Mouse (Mus musculus) stomach, embryonic 15.5 days (tissue): ENCODE results near the gene Ang2. TPM values are rescaled to one million over a fixed set of nuclear protein-coding genes. Genes with fewer than 3 reads are reported as not detected.

Source experiments
- ATAC-seq: fragments of 200-750 bp; cut with Nextera tagmentation; 2 replicates; pipeline ENCODE4 v1.8.0; 2017; ENCODE audit warnings: low read depth, moderate number of reproducible peaks, moderate TSS enrichment; ENCODE audit not compliant: insufficient read depth, low FRiP score
- H3K27ac ChIP-seq: fragments of 300-500 bp; sonication (generic); 2 replicates; pipeline ENCODE4 v1.5.1; 2015; ENCODE audit warnings: mild to moderate bottlenecking, inconsistent platforms
- H3K27me3 ChIP-seq: fragments of 300-500 bp; sonication (generic); replicated peaks from 2 replicates; pipeline ENCODE4 v1.6.1; 2015; ENCODE audit warnings: inconsistent platforms
- H3K36me3 ChIP-seq: fragments of 300-500 bp; sonication (generic); 2 replicates; pipeline ENCODE4 v1.6.1; 2015; ENCODE audit warnings: inconsistent platforms
- H3K4me1 ChIP-seq: fragments of 300-500 bp; sonication (generic); 2 replicates; pipeline ENCODE4 v1.6.1; 2015; ENCODE audit warnings: inconsistent platforms
- H3K4me2 ChIP-seq: fragments of 300-500 bp; sonication (generic); 2 replicates; pipeline ENCODE4 v1.6.1; 2015; ENCODE audit warnings: mild to moderate bottlenecking, inconsistent platforms
- H3K4me3 ChIP-seq: fragments of 300-500 bp; sonication (generic); replicated peaks from 2 replicates; pipeline ENCODE4 v1.5.1; 2015; ENCODE audit warnings: inconsistent platforms
- H3K9ac ChIP-seq: fragments of 300-500 bp; sonication (generic); 2 replicates; pipeline ENCODE4 v1.6.1; 2015; ENCODE audit warnings: inconsistent platforms
- H3K9me3 ChIP-seq: fragments of 300-500 bp; sonication (generic); 2 replicates; pipeline ENCODE4 v1.6.1; 2016; ENCODE audit warnings: inconsistent platforms
- whole genome bisulfite sequencing: fragments of 180-500 bp; shearing (Covaris S2); methylation state at CpG from one replicate; pipeline ENCODE4 v1.1.7; 2015; 5-methylcytosine and 5-hydroxymethylcytosine counted together
- polyA plus RNA-seq: library from polyadenylated mRNA; unstranded; fragments of >200 nt; fragmentation: Nextera tagmentation; extraction: Ambion mirVana; gene quantifications from 2 replicates; pipeline ENCODE4 v1.2.1, GENCODE M21; 2015

Gene Ang2
- polyA plus RNA-seq, 1 experiment from 2014 or later: not detected

GRCm38 (mm10) chr14:51148006-51148405, 50.9 kb downstream of the Ang2 start:
- Histone ChIP-seq H3K4me1 (no peaks in the 10 kb centered on the region), H3K9me3 (no peaks in the 10 kb centered on the region), H3K4me3 (no peak overlapping the region), H3K9ac (no peak overlapping the region), H3K27me3 (no peaks in the 10 kb centered on the region), H3K4me2 (no peak overlapping the region), H3K27ac (0 out of 2 replicates have a peak overlapping the region, but pooled peaks have one; percentile 5), H3K36me3 (no peaks in the 10 kb centered on the region)
- ATAC-seq: no peak
- 60% methylated on average over 3 of the region's 3 CpGs for WGBS

GRCm38 (mm10) chr14:51146685-51147084, 52.3 kb downstream of the Ang2 start, which contains the start of gene Rnase1:
TSS of gene Rnase1 (minus strand) at chr14:51146785.
- no peaks in the 10 kb centered on the region for H3K9me3 ChIP-seq
- peak within 1 kb of the TSS; percentile 28; the same call in 1 of the 2 replicates for H3K27ac ChIP-seq
- H3K9ac ChIP-seq: no peak within 1 kb of the TSS
- 61% methylated on average over 2 of the region's 2 CpGs for WGBS
- H3K4me2 ChIP-seq: no peak within 1 kb of the TSS
- H3K4me1 ChIP-seq: no peaks in the 10 kb centered on the region
- no peaks in the 10 kb centered on the region for H3K36me3 ChIP-seq
- no peak for ATAC-seq
- H3K27me3 ChIP-seq: no peaks in the 10 kb centered on the region
- H3K4me3 ChIP-seq: no peak within 1 kb of the TSS

- Histone ChIP-seq H3K4me2 (no peak overlapping the region), H3K9me3 (no peaks in the 10 kb centered on the region), H3K9ac (no peak overlapping the region), H3K27ac (no peak overlapping the region), H3K36me3 (no peaks in the 10 kb centered on the region), H3K27me3 (no peaks in the 10 kb centered on the region), H3K4me3 (no peak overlapping the region), H3K4me1 (no peaks in the 10 kb centered on the region)
- no peak for ATAC-seq
- WGBS: 68% methylated on average over 6 of the region's 6 CpGs
These were observed 53.4 kb downstream of the Ang2 start for GRCm38 (mm10) chr14:51145521-51145920.

Other genes starting within 250 kb of the Ang2 start
- 1.4 and 1.7 TPM in 2 replicates for gene Pnp2, start 243.2 kb downstream of the Ang2 start, polyA plus RNA-seq
- 0.28 TPM in 1 of 2 replicates, not detected in the other for gene Rnase10, start 191.4 kb downstream of the Ang2 start, polyA plus RNA-seq
- not detected in 2 replicates for gene Rnase9, start 157.3 kb downstream of the Ang2 start, polyA plus RNA-seq
- gene Rnase11, start 149.0 kb downstream of the Ang2 start, polyA plus RNA-seq: not detected in 2 replicates
- 0.44 and 0.83 TPM in 2 replicates for gene Rnase12, start 141.5 kb downstream of the Ang2 start, polyA plus RNA-seq
- gene Olfr750, start 124.7 kb downstream of the Ang2 start, polyA plus RNA-seq: not detected in 2 replicates
- gene Rnase4, start 108.1 kb downstream of the Ang2 start, polyA plus RNA-seq: 152 and 176 TPM in 2 replicates
- gene Ang, start 108.0 kb downstream of the Ang2 start, polyA plus RNA-seq: 44.8 and 50.6 TPM in 2 replicates
- not detected in 2 replicates for gene Eddm3b, start 84.7 kb downstream of the Ang2 start, polyA plus RNA-seq
- gene Rnase6, start 75.2 kb downstream of the Ang2 start, polyA plus RNA-seq: 2.8 and 3.1 TPM in 2 replicates
- gene Rnase1, start 52.4 kb downstream of the Ang2 start, polyA plus RNA-seq: 57.6 and 62.8 TPM in 2 replicates
- gene Rnase2b, start 36.9 kb downstream of the Ang2 start, polyA plus RNA-seq: not detected in 2 replicates
- not detected in 2 replicates for gene Ear14, start 4.2 kb upstream of the Ang2 start, polyA plus RNA-seq
- gene Rnase2a, start 57.0 kb upstream of the Ang2 start, polyA plus RNA-seq: not detected in 2 replicates
- not detected in 2 replicates for gene Gm7247, start 162.6 kb upstream of the Ang2 start, polyA plus RNA-seq
- gene Vmn2r88, start 211.7 kb upstream of the Ang2 start, polyA plus RNA-seq: not detected in 2 replicates